Mouse (Mus musculus) forebrain, embryonic 16.5 days (tissue): ENCODE results near the gene Fibp. TPM values are rescaled to one million over a fixed set of nuclear protein-coding genes. Genes with fewer than 3 reads are reported as not detected.

Source experiments
- ATAC-seq: fragments of 200-750 bp; cut with Nextera tagmentation; 2 replicates; pipeline ENCODE4 v1.8.0; 2017; ENCODE audit warnings: mild to moderate bottlenecking, moderate library complexity
- H3K27ac ChIP-seq: fragments of 300-500 bp; sonication (generic); 2 replicates; pipeline ENCODE4 v1.5.1; 2014; ENCODE audit warnings: low read length, control low read depth
- H3K27me3 ChIP-seq: fragments of 300-500 bp; sonication (generic); replicated peaks from 2 replicates; pipeline ENCODE4 v1.6.1; 2014; ENCODE audit warnings: low read length; ENCODE audit not compliant: control insufficient read depth, insufficient read depth
- H3K36me3 ChIP-seq: fragments of 300-500 bp; sonication (generic); 2 replicates; pipeline ENCODE4 v1.6.1; 2014; ENCODE audit not compliant: control insufficient read depth, insufficient read depth
- H3K4me1 ChIP-seq: fragments of 300-500 bp; sonication (generic); replicated peaks from 2 replicates; pipeline ENCODE4 v1.6.1; 2014; ENCODE audit warnings: low read length; ENCODE audit not compliant: control insufficient read depth, insufficient read depth
- H3K4me2 ChIP-seq: fragments of 300-500 bp; sonication (generic); 2 replicates; pipeline ENCODE4 v1.6.1; 2014; ENCODE audit warnings: mild to moderate bottlenecking, low read length, control low read depth
- H3K4me3 ChIP-seq: fragments of 300-500 bp; sonication (generic); replicated peaks from 2 replicates; pipeline ENCODE4 v1.5.1; 2014; ENCODE audit warnings: mild to moderate bottlenecking, low read length, control low read depth
- H3K9ac ChIP-seq: fragments of 300-500 bp; sonication (generic); replicated peaks from 2 replicates; pipeline ENCODE4 v1.6.1; 2014; ENCODE audit warnings: low read depth, low read length, control low read depth
- H3K9me3 ChIP-seq: fragments of 300-500 bp; sonication (generic); 2 replicates; pipeline ENCODE4 v1.6.1; 2016; ENCODE audit warnings: low read length; ENCODE audit not compliant: control insufficient read depth
- WGBS: fragments of 180-500 bp; shearing (Covaris S2); extraction: QIAGEN DNeasy Blood & Tissue Kit; methylation state at CpG from one replicate; pipeline ENCODE4 v1.1.7; 2014; 5-methylcytosine and 5-hydroxymethylcytosine counted together
- polyA plus RNA-seq: library from polyadenylated mRNA; unstranded; fragments of >200 nt; fragmentation: Nextera tagmentation; extraction: Ambion mirVana; gene quantifications from 2 replicates; pipeline ENCODE4 v1.2.1, GENCODE M21; 2015

Fibp gene
- polyA plus RNA-seq, 1 experiment from 2014 or later: 185 TPM

DNA sequence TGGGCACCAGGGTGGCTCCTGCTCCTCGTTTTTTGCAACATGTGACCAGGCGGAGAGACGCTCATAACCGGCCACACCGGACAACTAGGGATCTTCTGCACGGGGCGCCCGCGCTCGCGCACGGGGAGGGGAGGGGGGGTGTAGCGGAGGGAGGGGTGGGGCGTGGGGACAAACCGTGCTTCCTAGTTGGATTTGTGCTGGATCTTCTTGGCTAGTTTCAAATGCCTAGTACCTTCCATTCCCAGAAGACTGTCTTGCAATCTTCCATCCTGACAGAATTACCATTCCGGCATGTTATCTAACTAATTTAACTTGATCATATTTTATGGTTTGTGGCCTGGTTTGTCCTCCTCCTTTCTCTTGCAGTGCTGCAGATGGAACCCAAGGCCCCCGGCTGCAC lies 43.3 kb downstream of the Fibp start, which contains the start of gene 1700020D05Rik:
Gene 1700020D05Rik (minus strand): TSS at position 101 of the 400 bp plus-strand sequence.
- ATAC-seq: no peak
- H3K9ac ChIP-seq: no peak within 1 kb of the TSS
- H3K4me1 ChIP-seq: no peaks in the 10 kb centered on the region
- H3K27ac ChIP-seq: no peak within 1 kb of the TSS
- no peak within 1 kb of the TSS for H3K4me2 ChIP-seq
- no peak within 1 kb of the TSS for H3K4me3 ChIP-seq
- WGBS: 64% methylated on average over 17 of the region's 17 CpGs
- no peaks in the 10 kb centered on the region for H3K27me3 ChIP-seq
- 0 out of 2 replicates have a peak, but pooled peaks cover 3% of the 10 kb centered on the region for H3K36me3 ChIP-seq
- no peaks in the 10 kb centered on the region for H3K9me3 ChIP-seq

DNA sequence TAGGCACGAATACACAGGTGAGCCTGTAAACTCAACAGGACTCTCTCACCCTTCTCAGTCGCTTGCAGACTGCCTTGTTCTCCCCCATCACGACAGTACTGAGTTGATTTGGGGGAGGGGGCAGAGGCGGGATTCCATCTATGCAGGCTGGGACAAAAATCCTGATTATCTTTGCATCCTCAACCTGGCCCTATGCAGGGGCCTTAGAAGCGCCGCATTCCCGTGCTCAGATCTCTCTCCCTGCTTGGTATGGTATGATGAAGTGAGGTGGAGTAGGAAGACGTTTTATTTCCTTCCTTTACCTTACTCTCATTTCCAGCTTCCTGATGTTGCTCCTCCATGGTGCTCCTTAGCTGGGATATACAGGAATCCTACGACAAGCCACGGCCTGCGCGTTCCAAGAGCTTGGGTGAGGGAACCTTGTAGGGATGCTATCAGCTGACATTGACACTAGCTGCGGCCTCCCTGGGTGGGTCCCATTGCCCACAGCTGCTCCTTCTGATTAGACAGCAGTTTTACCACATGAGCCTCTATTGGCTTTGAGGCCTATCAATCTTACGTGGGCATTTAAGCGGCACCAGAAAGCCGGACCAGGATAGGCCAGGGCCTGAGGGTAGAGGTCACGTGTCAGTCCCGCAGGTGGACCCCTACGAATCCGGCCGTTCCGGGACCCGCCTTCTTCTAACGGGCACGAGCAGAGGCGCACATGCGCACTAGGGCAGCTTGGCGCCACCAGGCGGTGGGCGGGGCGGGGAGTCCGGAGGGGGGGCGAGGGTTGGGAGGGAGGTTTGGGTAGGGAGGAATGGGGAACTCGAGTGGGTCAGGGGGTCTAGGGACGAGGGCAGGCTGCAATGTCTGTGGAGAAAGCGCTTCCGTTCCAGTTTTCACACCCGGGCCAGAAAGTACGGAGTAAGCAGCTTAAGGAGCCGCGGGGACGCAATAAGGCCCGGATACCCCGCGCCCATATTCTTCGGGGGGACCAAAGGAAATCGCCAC lies 49.9 kb downstream of the Fibp start, which contains the start of gene Snx32:
Gene Snx32 (minus strand): TSS at position 508 of the 996 bp plus-strand sequence.
- Histone ChIP-seq H3K27me3 (no peaks in the 10 kb centered on the region), H3K4me1 (peaks cover 18% of the 10 kb centered on the region), H3K4me3 (peak within 1 kb of the TSS; percentile 63), H3K4me2 (peak within 1 kb of the TSS; percentile 85), H3K9ac (peak within 1 kb of the TSS; percentile 62), H3K27ac (peak within 1 kb of the TSS; percentile 62), H3K9me3 (no peaks in the 10 kb centered on the region), H3K36me3 (no peaks in the 10 kb centered on the region)
- ATAC-seq: peak; percentile 99
- 3% methylated on average over 47 of the region's 47 CpGs for WGBS

DNA sequence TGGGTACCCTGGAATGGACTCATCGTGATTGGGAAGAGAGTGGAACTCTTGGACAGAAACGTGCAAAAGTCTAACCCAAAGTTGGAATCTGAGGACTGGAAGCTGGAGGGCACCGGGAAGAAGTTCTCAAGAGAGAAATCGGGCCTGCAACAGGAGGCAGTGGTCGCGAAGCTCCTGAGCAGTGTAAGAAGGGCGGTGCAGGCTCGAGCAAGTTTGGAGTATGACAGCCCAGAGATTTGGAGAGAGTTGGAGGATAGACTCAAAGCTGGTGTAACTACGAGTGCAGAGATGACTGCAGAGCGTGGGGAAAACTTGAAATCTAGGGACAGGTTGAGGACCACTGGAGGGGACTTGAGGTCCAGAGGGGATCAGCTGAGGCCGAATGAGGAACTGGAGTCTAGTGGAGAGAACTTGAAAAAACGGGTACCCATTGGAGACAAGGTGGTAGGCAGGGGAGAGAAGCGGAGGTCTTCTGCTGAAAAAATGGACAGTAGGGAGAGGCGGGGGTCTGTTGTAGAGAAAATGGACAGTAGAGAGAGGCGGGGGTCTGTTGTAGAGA lies 50.7 kb downstream of the Fibp start:
- peaks cover 18% of the 10 kb centered on the region for H3K4me1 ChIP-seq
- no peaks in the 10 kb centered on the region for H3K36me3 ChIP-seq
- H3K4me2 ChIP-seq: peak overlapping the region; percentile 85
- H3K9me3 ChIP-seq: no peaks in the 10 kb centered on the region
- no peak for ATAC-seq
- WGBS: 53% methylated on average over 15 of the region's 15 CpGs
- H3K27me3 ChIP-seq: no peaks in the 10 kb centered on the region
- H3K4me3 ChIP-seq: peak overlapping the region; percentile 63
- peak overlapping the region; percentile 62 for H3K9ac ChIP-seq
- H3K27ac ChIP-seq: no peak overlapping the region; the same call in 1 of the 2 replicates

DNA sequence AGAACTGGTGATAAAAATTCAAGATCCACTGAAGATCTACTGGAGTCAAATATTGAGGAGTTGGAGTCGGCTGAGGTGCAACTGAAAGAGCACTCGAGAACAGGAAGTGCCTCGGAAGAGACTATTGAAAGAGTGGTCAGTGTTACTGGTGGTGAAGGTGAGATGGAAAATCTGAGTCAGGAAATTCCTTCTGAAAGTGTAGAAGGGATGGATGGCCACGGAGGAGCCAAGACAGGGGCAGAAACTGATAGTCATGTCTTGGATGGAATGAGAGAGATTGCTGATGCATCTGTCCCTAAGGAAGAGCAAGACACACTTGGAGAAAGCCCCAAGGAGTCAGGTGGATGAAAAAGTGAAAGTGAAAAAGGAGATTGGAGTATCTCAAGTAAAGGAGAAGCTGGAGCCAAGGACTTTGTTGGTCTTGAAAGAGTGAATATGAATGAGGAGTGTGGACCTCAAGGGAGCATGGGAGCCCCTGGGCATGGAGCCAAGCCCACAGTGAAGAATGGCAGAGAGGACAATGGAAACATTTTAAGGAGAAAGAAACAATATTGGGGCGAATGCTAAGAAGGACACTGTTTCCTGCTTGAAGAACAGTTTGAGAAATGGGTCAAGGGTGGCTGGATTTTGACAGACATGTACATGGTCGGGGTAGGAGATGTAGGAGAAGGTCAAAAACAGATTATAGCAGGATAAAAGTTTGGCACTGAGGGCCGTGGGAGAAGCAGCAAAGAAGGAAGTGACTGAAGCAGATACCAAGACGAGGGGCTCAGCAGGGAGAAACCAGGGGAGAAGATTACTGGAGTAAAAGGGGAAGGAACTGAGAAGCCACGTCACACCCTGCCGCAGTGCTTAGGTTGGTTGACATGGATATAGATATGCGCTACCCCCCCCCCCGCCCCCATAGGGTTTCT lies 51.9 kb downstream of the Fibp start:
- no peak overlapping the region for H3K4me2 ChIP-seq
- 75% methylated on average over 12 of the region's 12 CpGs for WGBS

DNA sequence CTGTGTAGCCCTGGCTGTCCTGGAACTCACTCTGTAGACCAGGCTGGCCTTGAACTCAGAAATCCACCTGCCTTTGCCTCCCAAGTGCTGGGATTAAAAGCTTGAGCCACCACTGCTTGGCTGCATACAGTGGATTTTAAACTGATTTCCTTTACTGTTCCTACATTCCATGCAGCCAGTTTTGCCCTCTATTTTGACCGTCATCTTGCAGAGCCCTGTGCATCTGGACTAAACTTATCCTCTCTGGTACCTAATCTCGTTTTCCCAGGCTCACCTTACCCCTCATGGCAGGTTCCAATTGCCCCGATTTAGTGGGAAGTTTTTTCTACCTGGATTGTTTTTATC lies 52.6 kb downstream of the Fibp start:
- peaks cover 18% of the 10 kb centered on the region for H3K4me1 ChIP-seq
- no peaks in the 10 kb centered on the region for H3K36me3 ChIP-seq
- no peak overlapping the region for H3K27ac ChIP-seq
- no peak overlapping the region for H3K9ac ChIP-seq
- no peak overlapping the region for H3K4me2 ChIP-seq
- 88% methylated on average over 3 of the region's 3 CpGs for WGBS
- ATAC-seq: no peak
- H3K4me3 ChIP-seq: no peak overlapping the region
- no peaks in the 10 kb centered on the region for H3K27me3 ChIP-seq
- no peaks in the 10 kb centered on the region for H3K9me3 ChIP-seq

More for the DNA sequence above, 51.9 kb downstream of the Fibp start:
- H3K4me3 ChIP-seq: no peak overlapping the region
- no peaks in the 10 kb centered on the region for H3K9me3 ChIP-seq
- no peak overlapping the region for H3K9ac ChIP-seq
- no peak overlapping the region for H3K27ac ChIP-seq
- H3K4me1 ChIP-seq: peaks cover 18% of the 10 kb centered on the region
- no peak for ATAC-seq
- no peaks in the 10 kb centered on the region for H3K27me3 ChIP-seq
- no peaks in the 10 kb centered on the region for H3K36me3 ChIP-seq

Other genes with a start within 250 kb of the Fibp start
- gene Pacs1, start 187.5 kb upstream of the Fibp start, polyA plus RNA-seq: 38.0 and 39.1 TPM in 2 replicates
- 347 and 373 TPM in 2 replicates for gene Sf3b2, start 165.2 kb upstream of the Fibp start, polyA plus RNA-seq
- 36.3 and 40.5 TPM in 2 replicates for gene Gal3st3, start 162.3 kb upstream of the Fibp start, polyA plus RNA-seq
- not detected in 2 replicates for gene Catsper1, start 124.9 kb upstream of the Fibp start, polyA plus RNA-seq
- gene Cst6, start 111.0 kb upstream of the Fibp start, polyA plus RNA-seq: 3.0 and 4.7 TPM in 2 replicates
- 43.3 and 49.9 TPM in 2 replicates for gene Eif1ad, start 93.9 kb upstream of the Fibp start, polyA plus RNA-seq
- gene Banf1, start 93.4 kb upstream of the Fibp start, polyA plus RNA-seq: 378 and 389 TPM in 2 replicates
- 74.4 and 75.1 TPM in 2 replicates for gene Sart1, start 71.9 kb upstream of the Fibp start, polyA plus RNA-seq
- not detected in 2 replicates for gene Tsga10ip, start 58.1 kb upstream of the Fibp start, polyA plus RNA-seq
- 283 and 294 TPM in 2 replicates for gene Drap1, start 35.6 kb upstream of the Fibp start, polyA plus RNA-seq
- 61.1 and 62.9 TPM in 2 replicates for gene AI837181, start 35.5 kb upstream of the Fibp start, polyA plus RNA-seq
- not detected in 2 replicates for gene Fosl1, start 13.1 kb upstream of the Fibp start, polyA plus RNA-seq
- gene Ccdc85b, start 2.7 kb upstream of the Fibp start, polyA plus RNA-seq: 8.6 and 8.8 TPM in 2 replicates
- 5.7 and 6.3 TPM in 2 replicates for gene Ctsw, start 7.9 kb downstream of the Fibp start, polyA plus RNA-seq
- gene Efemp2, start 13.3 kb downstream of the Fibp start, polyA plus RNA-seq: 30.2 and 39.1 TPM in 2 replicates
- 56.0 and 60.5 TPM in 2 replicates for gene Mus81, start 27.8 kb downstream of the Fibp start, polyA plus RNA-seq
- gene Cfl1, start 29.8 kb downstream of the Fibp start, polyA plus RNA-seq: 3,630 and 3,701 TPM in 2 replicates
- 0.32 and 0.70 TPM in 2 replicates for gene 1700020D05Rik, start 43.2 kb downstream of the Fibp start, polyA plus RNA-seq
- gene Snx32, start 49.9 kb downstream of the Fibp start, polyA plus RNA-seq: 76.1 and 87.8 TPM in 2 replicates
- 0.08 and 0.09 TPM in 2 replicates for gene Ovol1, start 100.0 kb downstream of the Fibp start, polyA plus RNA-seq
- gene Ap5b1, start 107.4 kb downstream of the Fibp start, polyA plus RNA-seq: 1.9 and 2.0 TPM in 2 replicates
- 81.0 and 86.7 TPM in 2 replicates for gene Rnaseh2c, start 141.3 kb downstream of the Fibp start, polyA plus RNA-seq
- 76.8 and 78.1 TPM in 2 replicates for gene Kat5, start 149.6 kb downstream of the Fibp start, polyA plus RNA-seq
- 37.0 and 41.6 TPM in 2 replicates for gene Rela, start 176.9 kb downstream of the Fibp start, polyA plus RNA-seq
- gene Sipa1, start 203.1 kb downstream of the Fibp start, polyA plus RNA-seq: 14.3 and 15.1 TPM in 2 replicates
- 10.0 and 10.7 TPM in 2 replicates for gene Map3k11, start 228.1 kb downstream of the Fibp start, polyA plus RNA-seq
- gene Pcnx3, start 228.3 kb downstream of the Fibp start, polyA plus RNA-seq: 24.1 and 28.7 TPM in 2 replicates
- gene Kcnk7, start 243.8 kb downstream of the Fibp start, polyA plus RNA-seq: 0.24 and 0.48 TPM in 2 replicates